Mouse (Mus musculus) olfactory bulb, adult 2 months (tissue): Measurements from ENCODE around the gene Wscd2.

Source experiments
- CTCF ChIP-seq: fragments of 200-500 bp; IDR thresholded peaks from 2 replicates; pipeline ENCODE4 v1.5.1; 2012; ENCODE audit warnings: low read depth, mild to moderate bottlenecking, low read length, moderate library complexity; ENCODE audit not compliant: insufficient read depth
- POLR2A ChIP-seq: fragments of 200-500 bp; IDR thresholded peaks from 2 replicates; pipeline ENCODE4 v1.6.1; 2012; ENCODE audit warnings: mild to moderate bottlenecking, low read depth, low read length, moderate library complexity; ENCODE audit not compliant: insufficient read depth

GRCm38 (mm10) chr5:113579128-113579527 is 89.0 kb downstream of the Wscd2 start:
- TF ChIP-seq POLR2A (no peak), CTCF (no peak)
